Mouse (Mus musculus) intestine, embryonic 14.5 days (tissue): ENCODE data around the gene Gm49380. TPM values are rescaled to one million over a fixed set of nuclear protein-coding genes. Genes with fewer than 3 reads are reported as not detected.

Source experiments
- ATAC-seq: fragments of 200-750 bp; cut with Nextera tagmentation; replicated peaks from 2 replicates; pipeline ENCODE4 v1.8.0; 2017; ENCODE audit warnings: low read depth, moderate number of reproducible peaks, moderate TSS enrichment, moderate library complexity; ENCODE audit not compliant: low FRiP score, low TSS enrichment
- DNase-seq: peaks from one replicate; pipeline ENCODE4 v3.0.0-alpha.2; 2018; ENCODE audit warnings: low spot score
- H3K27ac ChIP-seq: fragments of 300-500 bp; sonication (generic); 2 replicates; pipeline ENCODE4 v1.5.1; 2014; ENCODE audit warnings: low read depth, mild to moderate bottlenecking, control low read depth
- H3K27me3 ChIP-seq: fragments of 300-500 bp; sonication (generic); replicated peaks from 2 replicates; pipeline ENCODE4 v1.6.1; 2014; ENCODE audit warnings: low read length, control low read depth; ENCODE audit not compliant: control insufficient read depth, insufficient read depth
- H3K36me3 ChIP-seq: fragments of 300-500 bp; sonication (generic); 2 replicates; pipeline ENCODE4 v1.6.1; 2014; ENCODE audit warnings: low read length, control low read depth; ENCODE audit not compliant: control insufficient read depth, insufficient read depth
- H3K4me1 ChIP-seq: fragments of 300-500 bp; sonication (generic); replicated peaks from 2 replicates; pipeline ENCODE4 v1.6.1; 2014; ENCODE audit warnings: low read length, control low read depth, mixed read lengths; ENCODE audit not compliant: control insufficient read depth, insufficient read depth
- H3K4me2 ChIP-seq: fragments of 300-500 bp; sonication (generic); 2 replicates; pipeline ENCODE4 v1.6.1; 2014; ENCODE audit warnings: low read length
- H3K4me3 ChIP-seq: fragments of 300-500 bp; sonication (generic); 2 replicates; pipeline ENCODE4 v1.5.1; 2014; ENCODE audit warnings: low read depth, low read length, control low read depth, mixed read lengths
- H3K9ac ChIP-seq: fragments of 300-500 bp; sonication (generic); 2 replicates; pipeline ENCODE4 v1.6.1; 2014; ENCODE audit warnings: mild to moderate bottlenecking, low read length
- H3K9me3 ChIP-seq: fragments of 300-500 bp; sonication (generic); 2 replicates; pipeline ENCODE4 v1.6.1; 2016; ENCODE audit warnings: low read length, control low read depth; ENCODE audit not compliant: control insufficient read depth
- WGBS: fragments of 180-500 bp; shearing (Covaris S2); extraction: QIAGEN DNeasy Blood & Tissue Kit; methylation state at CpG from one replicate; pipeline ENCODE4 v1.1.7; 2014; 5-methylcytosine and 5-hydroxymethylcytosine counted together
- polyA plus RNA-seq: library from polyadenylated mRNA; unstranded; fragments of >200 nt; fragmentation: Nextera tagmentation; extraction: Ambion mirVana; gene quantifications from 2 replicates; pipeline ENCODE4 v1.2.1, GENCODE M21; 2014

Gene Gm49380
- polyA plus RNA-seq, 1 experiment from 2014 or later, result 0.14 TPM

DNA sequence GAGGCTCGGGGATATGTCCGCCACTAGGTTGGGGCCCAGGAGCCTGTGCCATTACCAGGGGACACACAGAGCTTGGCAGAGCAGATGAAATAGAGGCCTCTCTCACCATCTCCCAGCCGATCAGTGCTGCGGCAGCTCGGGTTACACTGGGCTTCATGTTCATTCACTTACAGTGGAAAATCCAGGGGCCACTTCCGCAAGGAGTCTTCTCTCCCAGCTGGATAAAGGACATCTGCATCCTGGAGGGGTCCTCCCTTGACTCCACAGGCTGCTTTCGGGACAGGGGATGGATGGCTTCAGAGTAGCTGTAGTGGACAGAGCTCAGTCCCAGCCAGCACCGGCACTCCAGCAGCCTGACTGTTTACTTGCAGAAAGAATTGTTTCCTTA is 42.5 kb downstream of the Gm49380 start:
- no peaks in the 10 kb centered on the region for H3K9me3 ChIP-seq
- 33% methylated on average over 8 of the region's 8 CpGs for WGBS
- no peaks in the 10 kb centered on the region for H3K27me3 ChIP-seq
- H3K4me1 ChIP-seq, result peaks cover 18% of the 10 kb centered on the region
- H3K4me2 ChIP-seq, result no peak overlapping the region
- DNase-seq (peak; percentile 53), ATAC-seq (no peak)
- H3K27ac ChIP-seq, result no peak overlapping the region
- no peak overlapping the region for H3K9ac ChIP-seq
- H3K36me3 ChIP-seq, result no peaks in the 10 kb centered on the region
- H3K4me3 ChIP-seq, result no peak overlapping the region

DNA sequence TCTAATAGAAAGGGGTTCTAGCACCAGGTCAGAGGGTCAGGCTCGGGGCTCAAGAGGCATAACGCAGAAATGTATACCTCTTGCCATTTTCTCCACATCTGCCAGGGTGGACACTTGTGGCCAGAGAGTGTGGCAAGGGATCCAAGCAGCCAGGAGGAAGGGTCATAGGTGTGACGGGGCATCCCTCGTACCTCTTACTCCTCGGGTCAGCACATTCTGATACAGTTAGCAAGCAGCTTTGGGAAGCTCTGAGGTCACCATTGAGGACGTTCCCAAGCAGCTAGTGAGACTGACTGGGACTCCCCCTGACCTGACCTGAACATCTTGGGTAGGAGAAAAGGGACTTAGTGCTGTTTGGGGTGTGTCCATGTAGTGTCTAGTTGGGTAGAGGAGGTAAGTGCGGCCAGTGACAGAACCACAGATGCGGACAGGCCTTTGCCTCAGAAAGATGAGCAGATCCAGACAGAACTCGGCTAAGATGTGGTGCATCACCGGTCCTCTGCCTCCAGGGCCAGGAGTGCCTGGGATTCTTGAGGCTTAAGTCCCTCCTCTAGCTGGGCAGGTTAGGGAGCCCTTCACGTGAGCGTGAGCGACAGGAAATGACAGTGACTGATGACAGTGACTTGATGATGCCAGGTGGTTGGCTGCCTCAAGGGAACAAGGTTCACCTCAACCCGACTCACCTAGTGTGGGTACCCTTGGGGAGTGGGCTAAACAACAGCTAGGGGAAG is 43.0 kb downstream of the Gm49380 start:
- H3K27ac ChIP-seq, result no peak overlapping the region
- 59% methylated on average over 14 of the region's 14 CpGs for WGBS
- no peaks in the 10 kb centered on the region for H3K27me3 ChIP-seq

DNA sequence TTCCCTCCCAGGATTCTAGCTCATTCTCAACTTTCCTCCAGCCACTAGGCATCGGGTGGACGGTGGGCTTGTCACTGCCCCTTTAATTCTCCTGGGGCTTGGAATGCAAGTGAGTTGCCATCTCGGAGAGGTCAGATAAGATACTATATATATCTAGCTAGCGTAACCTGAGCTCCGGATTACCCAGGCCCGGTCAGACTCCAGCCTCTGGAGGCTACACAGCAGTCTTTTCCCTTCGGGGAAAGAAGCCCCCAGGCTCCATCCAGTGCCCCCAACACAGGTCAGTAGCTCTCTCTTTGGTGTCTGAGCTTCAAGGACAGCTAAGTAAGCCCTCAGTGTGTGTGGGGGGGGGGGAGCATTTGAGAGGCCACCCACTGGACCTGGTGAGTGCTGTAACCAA is 44.0 kb downstream of the Gm49380 start:
- no peak overlapping the region for H3K4me2 ChIP-seq
- H3K27ac ChIP-seq, result no peak overlapping the region
- H3K4me3 ChIP-seq, result no peak overlapping the region
- no peaks in the 10 kb centered on the region for H3K9me3 ChIP-seq
- H3K36me3 ChIP-seq, result no peaks in the 10 kb centered on the region
- no peak overlapping the region for H3K9ac ChIP-seq
- ATAC-seq, result no peak
- 16% methylated on average over 7 of the region's 7 CpGs for WGBS
- DNase-seq, result no peak
- peaks cover 18% of the 10 kb centered on the region for H3K4me1 ChIP-seq
- no peaks in the 10 kb centered on the region for H3K27me3 ChIP-seq

More for the DNA sequence above, 43.0 kb downstream of the Gm49380 start:
- ATAC-seq (no peak), DNase-seq (no peak)
- Histone ChIP-seq H3K4me3 (no peak overlapping the region), H3K4me2 (no peak overlapping the region), H3K9me3 (no peaks in the 10 kb centered on the region), H3K36me3 (no peaks in the 10 kb centered on the region), H3K4me1 (peaks cover 18% of the 10 kb centered on the region), H3K9ac (no peak overlapping the region)

DNA sequence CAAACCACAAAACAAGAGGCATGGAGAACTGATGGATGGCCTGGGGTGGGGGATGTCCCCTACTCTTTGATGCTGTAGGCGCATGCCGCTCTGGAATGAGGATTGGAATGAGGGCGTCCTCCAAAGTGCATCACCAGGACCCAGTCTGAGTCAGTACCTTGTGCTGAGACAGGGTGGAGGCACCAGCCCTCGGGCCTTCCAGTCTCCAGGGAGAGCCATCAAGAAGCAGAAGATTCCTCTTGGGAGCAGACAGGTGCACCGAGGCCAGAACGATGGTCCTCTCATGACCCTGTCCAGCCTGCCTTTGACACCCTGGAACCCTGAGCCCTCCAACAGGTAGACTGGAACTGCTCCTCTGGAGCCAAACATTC is 45.4 kb downstream of the Gm49380 start:
- Histone ChIP-seq H3K4me1 (peaks cover 18% of the 10 kb centered on the region), H3K4me2 (no peak overlapping the region)
- ATAC-seq, result no peak

DNA sequence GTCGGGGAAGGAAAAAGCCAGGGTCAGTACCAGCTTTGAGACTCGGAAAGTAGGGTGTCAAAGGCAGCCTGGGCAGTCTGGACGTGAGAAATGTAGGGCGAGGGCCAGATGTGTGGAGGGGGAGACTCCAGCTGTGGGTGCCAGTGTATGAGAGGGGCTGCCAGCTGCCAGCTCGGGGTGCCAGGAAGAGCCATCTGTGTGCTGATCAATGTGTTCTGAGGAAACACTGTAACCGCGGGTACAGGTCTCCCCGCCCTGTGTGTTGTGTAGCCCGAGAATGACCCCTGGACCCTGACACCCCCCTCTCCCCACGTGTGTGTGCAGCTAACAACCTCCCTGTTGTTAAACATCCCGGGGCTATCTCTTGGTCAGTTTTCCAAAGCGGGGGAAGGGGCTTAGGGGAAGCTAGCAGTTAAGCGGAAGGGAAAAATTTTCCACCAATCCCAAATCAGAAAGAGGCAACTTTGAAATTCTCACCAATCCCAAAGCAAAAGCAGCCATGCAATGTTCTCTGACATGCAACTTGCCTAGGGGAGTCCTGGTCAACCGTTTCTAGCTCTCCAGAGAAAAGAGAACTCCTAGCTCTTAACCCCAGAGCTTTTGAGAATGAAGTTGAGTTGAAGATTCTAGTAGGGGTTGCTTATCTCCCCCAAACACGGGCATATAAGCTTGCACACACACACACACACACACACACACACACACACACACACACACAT is 45.9 kb downstream of the Gm49380 start:
- DNase-seq (no peak), ATAC-seq (peak; percentile 51)
- Histone ChIP-seq H3K4me3 (peak overlapping the region; percentile 39), H3K27ac (no peak overlapping the region), H3K36me3 (no peaks in the 10 kb centered on the region), H3K27me3 (no peaks in the 10 kb centered on the region), H3K9ac (peak overlapping the region; percentile 37), H3K4me1 (peaks cover 17% of the 10 kb centered on the region), H3K9me3 (no peaks in the 10 kb centered on the region), H3K4me2 (peak overlapping the region; percentile 67)
- whole genome bisulfite sequencing, result 10% methylated on average over 15 of the region's 15 CpGs

More for the DNA sequence above, 45.4 kb downstream of the Gm49380 start:
- Histone ChIP-seq H3K4me3 (no peak overlapping the region), H3K27ac (no peak overlapping the region), H3K36me3 (no peaks in the 10 kb centered on the region), H3K9me3 (no peaks in the 10 kb centered on the region), H3K27me3 (no peaks in the 10 kb centered on the region), H3K9ac (no peak overlapping the region)
- no peak for DNase-seq
- 75% methylated on average over 6 of the region's 6 CpGs for whole genome bisulfite sequencing

DNA sequence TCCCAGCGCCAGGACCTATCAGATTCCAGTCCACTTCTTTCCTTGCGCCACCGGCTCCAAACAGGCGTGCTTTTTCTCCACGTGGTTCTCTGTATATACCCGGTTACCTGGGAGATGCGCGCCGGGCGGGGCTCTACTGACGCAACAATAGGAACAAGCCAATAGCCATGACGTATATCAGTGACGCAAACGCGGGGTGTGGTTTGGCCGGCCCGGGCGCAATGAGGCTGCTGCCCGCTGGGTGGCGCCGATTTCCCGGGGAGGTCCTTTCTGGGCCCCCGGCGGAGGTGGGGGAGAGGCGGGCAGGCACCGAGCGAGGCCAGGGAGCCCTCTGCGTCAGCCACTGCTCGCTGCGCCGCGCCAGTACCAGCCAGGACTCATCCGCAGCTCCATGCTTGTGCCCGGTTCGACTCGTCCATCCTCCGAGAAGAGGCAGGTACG is 46.5 kb downstream of the Gm49380 start, which contains the start of gene Usp2:
Gene Usp2 (plus strand): TSS at position 237 of the 441 bp plus-strand sequence.
- Histone ChIP-seq H3K4me2 (peak within 1 kb of the TSS; percentile 67), H3K9me3 (no peaks in the 10 kb centered on the region), H3K9ac (peak within 1 kb of the TSS; percentile 37), H3K27me3 (no peaks in the 10 kb centered on the region), H3K36me3 (no peaks in the 10 kb centered on the region), H3K4me3 (peak within 1 kb of the TSS; percentile 39), H3K4me1 (peaks cover 11% of the 10 kb centered on the region), H3K27ac (no peak within 1 kb of the TSS)
- under 1% methylated on average over 38 of the region's 38 CpGs for WGBS
- DNase-seq (peak; percentile 100), ATAC-seq (peak; percentile 97)

DNA sequence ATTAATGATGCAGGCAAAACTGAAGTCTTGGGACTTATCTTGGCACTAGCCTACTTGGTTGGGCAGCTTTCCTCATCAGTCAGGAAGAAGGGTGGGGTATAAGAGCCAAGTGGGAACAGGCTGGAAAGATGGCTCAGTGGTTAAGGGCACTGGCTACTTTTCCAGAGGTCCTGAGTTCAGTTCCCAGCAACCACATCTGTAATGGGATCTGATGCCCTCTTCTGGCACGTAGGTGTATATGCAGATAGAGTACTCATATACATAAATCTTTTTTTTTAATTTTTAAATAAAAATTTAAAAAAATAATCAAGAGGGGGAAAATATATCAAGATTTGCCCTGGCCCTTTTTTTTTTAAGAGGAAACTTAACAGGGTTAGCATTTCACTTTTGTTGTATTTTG is 48.1 kb downstream of the Gm49380 start:
- Histone ChIP-seq H3K27me3 (no peaks in the 10 kb centered on the region), H3K9me3 (no peaks in the 10 kb centered on the region), H3K4me2 (no peak overlapping the region), H3K4me1 (0 out of 2 replicates have a peak, but pooled peaks cover 2% of the 10 kb centered on the region), H3K27ac (no peak overlapping the region), H3K9ac (no peak overlapping the region), H3K36me3 (no peaks in the 10 kb centered on the region), H3K4me3 (no peak overlapping the region)
- no peak for DNase-seq
- WGBS, result 24% methylated on average over 1 of the region's 1 CpGs
- no peak for ATAC-seq

DNA sequence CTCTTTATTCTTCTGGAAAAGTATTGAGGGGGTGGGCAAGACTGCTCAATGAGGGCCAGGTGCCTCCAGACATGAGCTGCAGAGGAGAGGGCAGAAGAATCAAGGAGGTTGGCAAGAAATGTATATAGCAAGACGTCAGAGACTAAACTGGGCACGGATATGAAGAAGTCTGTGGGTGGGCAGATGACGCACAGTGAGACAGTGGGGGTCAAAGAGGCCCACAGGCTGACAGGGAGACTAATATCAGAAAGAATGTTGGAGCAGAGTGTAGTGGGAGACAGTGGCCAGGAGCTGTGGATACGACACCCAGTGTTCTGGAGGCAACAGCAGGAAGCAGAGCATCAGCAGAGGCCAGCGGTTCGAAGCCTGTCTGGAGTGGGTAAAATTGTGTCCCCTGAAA is 54.7 kb downstream of the Gm49380 start:
- Histone ChIP-seq H3K4me2 (no peak overlapping the region), H3K27ac (no peak overlapping the region), H3K9ac (no peak overlapping the region), H3K9me3 (peaks cover 2% of the 10 kb centered on the region; the same call in 1 of the 2 replicates), H3K27me3 (no peaks in the 10 kb centered on the region), H3K36me3 (no peaks in the 10 kb centered on the region), H3K4me1 (no peaks in the 10 kb centered on the region), H3K4me3 (no peak overlapping the region)
- DNase-seq, result no peak
- no peak for ATAC-seq
- WGBS, result 77% methylated on average over 6 of the region's 6 CpGs
